ENCODE assay signal across 24 mouse cellular contexts in genomic region chr1:190189125-190189524, GRCm38 (mm10). TPM values are rescaled to one million over a fixed set of nuclear protein-coding genes. Genes with fewer than 3 reads are reported as not detected.
DNase-seq lines count a peak whose midpoint lies in the region; ATAC-seq lines count a peak whose summit lies in the region.
"Had no signal": no experiment of that assay in that cellular context is flagged by ENCODE, and none has a peak within 500 bp of the region (broad histone marks: within the 10 kb centered on the region; RNA-seq: fewer than 3 reads in every experiment).

No protein-coding gene starts in this region.

- H3K27ac ChIP-seq in heart, embryonic 11.5 days (ENCODE audit: low read depth, low read length): no peak overlapping the region
- H3K27ac ChIP-seq in heart, embryonic 14.5 days (replicated peaks in 1 of 2; ENCODE audit: control insufficient read depth in 1 of 2, insufficient read depth in 1 of 2, low read depth in 2 of 2, low read length in 2 of 2): peak overlapping the region; percentile 24 to 68
- H3K27ac ChIP-seq in midbrain, embryonic 12.5 days (replicated peaks): no peak overlapping the region
- H3K27ac ChIP-seq in midbrain, embryonic 16.5 days (ENCODE audit: low read length): no peak overlapping the region
- peak overlapping the region; percentile 56 for H3K27ac ChIP-seq in heart, embryonic 16.5 days (ENCODE audit: low read length)
- H3K27ac ChIP-seq: embryonic facial prominence, embryonic 13.5 days; forebrain, embryonic 12.5 days; gastrocnemius, adult 2 months; hindbrain, embryonic 15.5 days had no signal

- 47% methylated on average over 2 of the region's 2 CpGs for WGBS in heart, embryonic 11.5 days (ENCODE audit: insufficient replicate concordance)
- WGBS in heart, embryonic 14.5 days: 31% methylated on average over 2 of the region's 2 CpGs
- WGBS in midbrain, embryonic 12.5 days: 68% methylated on average over 2 of the region's 2 CpGs
- WGBS in midbrain, embryonic 16.5 days: 64% methylated on average over 2 of the region's 2 CpGs
- 36% methylated on average over 2 of the region's 2 CpGs for WGBS in heart, embryonic 16.5 days

- peak; percentile 40 for DNase-seq in heart, adult 18-20 months
- no peak for DNase-seq in heart, postnatal 25 days (ENCODE audit: low spot score)
- DNase-seq: adrenal gland, postnatal 14 days; cerebellum, adult 18-20 months; cerebellum, adult 9-11 months; cerebellum, postnatal 36 days; forebrain, postnatal 0 days; gastrocnemius, adult 2 months; gastrocnemius, postnatal 25 days; kidney, adult 2 months had no signal

- H3K4me2 ChIP-seq in heart, embryonic 11.5 days: no peak overlapping the region
- H3K4me2 ChIP-seq in heart, embryonic 14.5 days (ENCODE audit: low read length): peak overlapping the region; percentile 11; the same call in 1 of the 2 replicates
- no peak overlapping the region for H3K4me2 ChIP-seq in midbrain, embryonic 12.5 days (replicated peaks)
- H3K4me2 ChIP-seq in midbrain, embryonic 16.5 days (ENCODE audit: low read length): no peak overlapping the region
- peak overlapping the region; percentile 1; the same call in 1 of the 2 replicates for H3K4me2 ChIP-seq in heart, embryonic 16.5 days (ENCODE audit: low read depth, low read length)
- H3K4me2 ChIP-seq: embryonic facial prominence, embryonic 13.5 days; forebrain, embryonic 12.5 days; hindbrain, embryonic 15.5 days had no signal

- H3K9ac ChIP-seq in heart, embryonic 11.5 days (ENCODE audit: low read depth, low read length): no peak overlapping the region
- no peak overlapping the region for H3K9ac ChIP-seq in heart, embryonic 14.5 days (ENCODE audit: low read length)
- no peak overlapping the region for H3K9ac ChIP-seq in midbrain, embryonic 12.5 days (replicated peaks)
- H3K9ac ChIP-seq in midbrain, embryonic 16.5 days (ENCODE audit: low read depth, low read length): no peak overlapping the region
- H3K9ac ChIP-seq in heart, embryonic 16.5 days (ENCODE audit: low read length): no peak overlapping the region
- H3K9ac ChIP-seq: embryonic facial prominence, embryonic 13.5 days; forebrain, embryonic 12.5 days; forebrain, postnatal 0 days; hindbrain, embryonic 15.5 days had no signal

- H3K4me1 ChIP-seq in heart, embryonic 11.5 days (ENCODE audit: control insufficient read depth, insufficient read depth, low read length): peaks cover 11% of the 10 kb centered on the region; the same call in 1 of the 2 replicates
- H3K4me1 ChIP-seq in heart, embryonic 14.5 days (ENCODE audit: control insufficient read depth in 2 of 2, insufficient read depth in 2 of 2, low read length in 2 of 2): peaks cover 6 to 26% of the 10 kb centered on the region in 2 experiments
- peaks cover 30% of the 10 kb centered on the region for H3K4me1 ChIP-seq in midbrain, embryonic 12.5 days
- peaks cover 5% of the 10 kb centered on the region for H3K4me1 ChIP-seq in midbrain, embryonic 16.5 days (ENCODE audit: control insufficient read depth, insufficient read depth, low read length)
- peaks cover 22% of the 10 kb centered on the region for H3K4me1 ChIP-seq in heart, embryonic 16.5 days (ENCODE audit: control insufficient read depth, insufficient read depth, low read length)

- no peaks in the 10 kb centered on the region for H3K9me3 ChIP-seq in heart, embryonic 11.5 days (replicated peaks; ENCODE audit: control insufficient read depth, low read length)
- H3K9me3 ChIP-seq in heart, embryonic 14.5 days (ENCODE audit: control insufficient read depth, low read length): no peaks in the 10 kb centered on the region
- no peaks in the 10 kb centered on the region for H3K9me3 ChIP-seq in midbrain, embryonic 12.5 days
- H3K9me3 ChIP-seq in midbrain, embryonic 16.5 days (replicated peaks; ENCODE audit: control insufficient read depth, low read length, poor library complexity, severe bottlenecking): no peaks in the 10 kb centered on the region
- no peaks in the 10 kb centered on the region for H3K9me3 ChIP-seq in heart, embryonic 16.5 days (replicated peaks; ENCODE audit: control insufficient read depth, low read length)
- H3K9me3 ChIP-seq: embryonic facial prominence, embryonic 13.5 days; forebrain, embryonic 12.5 days; hindbrain, embryonic 15.5 days had no signal

- ATAC-seq in heart, embryonic 11.5 days (replicated peaks; ENCODE audit: insufficient number of reproducible peaks, low FRiP score, low TSS enrichment): no peak
- no peak for ATAC-seq in heart, embryonic 14.5 days (ENCODE audit: insufficient number of reproducible peaks, insufficient read depth, low FRiP score, low read depth)
- 0 out of 2 replicates have a peak, but pooled peaks have one; percentile 45 for ATAC-seq in midbrain, embryonic 12.5 days (ENCODE audit: low FRiP score, low read depth)
- ATAC-seq in midbrain, embryonic 16.5 days: no peak
- peak; percentile 73; the same call in 1 of the 2 replicates for ATAC-seq in heart, embryonic 16.5 days (replicated peaks; ENCODE audit: extremely low read depth, insufficient read depth, low FRiP score)
- no peak for ATAC-seq in frontal cortex, adult (ENCODE audit: low TSS enrichment)
- ATAC-seq: activated CD4-positive, CD25-positive, alpha-beta regulatory T cell, adult 4 months; forebrain, postnatal 0 days; intestine, embryonic 16.5 days; Patski had no signal

- intact Hi-C loops in heart, postnatal 25 days (cut with DNase I): no loop called here

- H3K27me3 ChIP-seq in heart, embryonic 11.5 days (ENCODE audit: control insufficient read depth, insufficient read depth, low read length): no peaks in the 10 kb centered on the region
- H3K27me3 ChIP-seq in heart, embryonic 14.5 days (ENCODE audit: control insufficient read depth, insufficient read depth, low read length): no peaks in the 10 kb centered on the region
- H3K27me3 ChIP-seq in midbrain, embryonic 12.5 days: peaks cover 27% of the 10 kb centered on the region
- H3K27me3 ChIP-seq in midbrain, embryonic 16.5 days (ENCODE audit: control insufficient read depth, insufficient read depth, low read depth, low read length): peaks cover 4% of the 10 kb centered on the region
- no peaks in the 10 kb centered on the region; the same call in 1 of the 2 replicates for H3K27me3 ChIP-seq in heart, embryonic 16.5 days (ENCODE audit: control insufficient read depth, insufficient read depth, low read length)
- H3K27me3 ChIP-seq: Patski had no signal

- H3K36me3 ChIP-seq in heart, embryonic 11.5 days (ENCODE audit: control insufficient read depth, insufficient read depth, low read length): no peaks in the 10 kb centered on the region
- no peaks in the 10 kb centered on the region for H3K36me3 ChIP-seq in heart, embryonic 14.5 days (ENCODE audit: control insufficient read depth, insufficient read depth, low read length)
- H3K36me3 ChIP-seq in midbrain, embryonic 12.5 days: no peaks in the 10 kb centered on the region
- H3K36me3 ChIP-seq in midbrain, embryonic 16.5 days (ENCODE audit: control insufficient read depth, insufficient read depth, low read length): no peaks in the 10 kb centered on the region
- no peaks in the 10 kb centered on the region for H3K36me3 ChIP-seq in heart, embryonic 16.5 days (ENCODE audit: control insufficient read depth, insufficient read depth)
- H3K36me3 ChIP-seq: embryonic facial prominence, embryonic 13.5 days; forebrain, embryonic 12.5 days; hindbrain, embryonic 15.5 days had no signal

- H3K4me3 ChIP-seq in heart, embryonic 11.5 days (ENCODE audit: low read depth, low read length): no peak overlapping the region
- H3K4me3 ChIP-seq in heart, embryonic 14.5 days (ENCODE audit: control insufficient read depth in 1 of 2, insufficient read depth in 1 of 2, low read depth in 1 of 2, low read length in 2 of 2): no peak overlapping the region
- H3K4me3 ChIP-seq in midbrain, embryonic 12.5 days: no peak overlapping the region
- H3K4me3 ChIP-seq in midbrain, embryonic 16.5 days (ENCODE audit: low read depth, low read length): no peak overlapping the region
- no peak overlapping the region for H3K4me3 ChIP-seq in heart, embryonic 16.5 days (ENCODE audit: low read length)
- H3K4me3 ChIP-seq: embryonic facial prominence, embryonic 13.5 days; forebrain, embryonic 12.5 days; gastrocnemius, adult 2 months; hindbrain, embryonic 15.5 days had no signal

RNA-seq across cellular contexts. Expression of gene Prox1, which starts 18.6 kb away (rescaled TPM):
- 10 to 100 TPM; 36.6 to 44.4 TPM for total RNA-seq in heart, adult 18-20 months (2021)
- polyA plus RNA-seq in heart, embryonic 11.5 days (2014; fragmentation: Nextera tagmentation; extraction: Ambion mirVana): 12.6 and 17.9 TPM in 2 replicates
- 21.0 and 21.7 TPM in 2 replicates for polyA plus RNA-seq in heart, embryonic 14.5 days (2014; fragmentation: Nextera tagmentation; extraction: Ambion mirVana)
- total RNA-seq in heart, postnatal 25 days (2021): 10 to 100 TPM; 48.8 to 48.9 TPM
- 10.5 and 10.7 TPM in 2 replicates for polyA plus RNA-seq in midbrain, embryonic 12.5 days (2016; fragmentation: Nextera tagmentation; extraction: Ambion mirVana)
- 15.9 and 33.5 TPM in 2 replicates for polyA plus RNA-seq in midbrain, embryonic 16.5 days (2015; fragmentation: Nextera tagmentation; extraction: Ambion mirVana)
- 16.4 and 17.7 TPM in 2 replicates for polyA plus RNA-seq in heart, embryonic 16.5 days (2015; fragmentation: Nextera tagmentation; extraction: Ambion mirVana)
- total RNA-seq: granulocyte monocyte progenitor cell, adult 5-6 weeks; MEL had no signal

Comparison
In these comparisons a context has a peak if more than half of its experiments do, and no peak if none do; other contexts are left out.
1. ATAC-seq: peak in midbrain, embryonic 12.5 days (single experiment) and heart, embryonic 16.5 days (single experiment); none in heart, embryonic 11.5 days (single experiment), heart, embryonic 14.5 days (single experiment), midbrain, embryonic 16.5 days (single experiment) and frontal cortex, adult (single experiment).
2. H3K27ac ChIP-seq: peak in heart, embryonic 14.5 days (2 of 2) and heart, embryonic 16.5 days (single experiment); none in heart, embryonic 11.5 days (single experiment), midbrain, embryonic 12.5 days (single experiment) and midbrain, embryonic 16.5 days (single experiment).
3. H3K4me2 ChIP-seq: peak in heart, embryonic 14.5 days (single experiment) and heart, embryonic 16.5 days (single experiment); none in heart, embryonic 11.5 days (single experiment), midbrain, embryonic 12.5 days (single experiment) and midbrain, embryonic 16.5 days (single experiment).